Mouse (Mus musculus): ENCODE measurements at regions not wholly inside any gene's neighbourhood (a gene's known extent, or its start where the extent isn't known, plus 50 kb on each side); places are given as distances from the start of the nearest gene placed in this dataset.

- in situ Hi-C loops (cut with MboI; ENCODE audit: unreplicated experiment in 2 of 2): loop anchor here (10.0 kb wide), 5 partner anchors 715 to 1965 kb away; partner anchors contain the start of gene Rfpl4b (in 1 of the 2)
Measured at GRCm38 (mm10) chr10:37079535-37079934, 59.2 kb downstream of the Marcks start.

DNA sequence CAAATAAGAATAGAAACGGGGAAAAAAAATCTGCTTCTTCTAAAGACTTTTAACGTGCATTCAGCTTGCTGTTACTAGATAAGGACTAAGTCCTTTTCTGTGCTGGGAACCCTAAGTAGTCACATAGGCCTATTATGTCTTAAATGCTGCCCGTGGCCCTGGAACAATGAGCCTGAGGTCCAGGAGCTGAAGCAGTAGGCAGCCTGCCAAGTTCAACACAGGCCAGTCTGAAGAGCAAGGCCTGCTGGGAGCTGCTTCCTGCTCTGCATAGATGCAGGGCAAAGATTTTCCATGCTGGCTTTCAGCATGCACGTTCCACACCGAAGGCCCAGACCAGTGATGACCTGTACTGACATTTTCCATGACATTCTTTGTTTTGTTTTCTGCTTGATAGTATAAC lies 60.3 kb downstream of the Marcks start:
- in situ Hi-C loops (cut with MboI; ENCODE audit: unreplicated experiment in 2 of 2): loop anchor here (10.0 kb wide), 5 partner anchors 716 to 1966 kb away; partner anchors contain the start of gene Rfpl4b (in 1 of the 2)

DNA sequence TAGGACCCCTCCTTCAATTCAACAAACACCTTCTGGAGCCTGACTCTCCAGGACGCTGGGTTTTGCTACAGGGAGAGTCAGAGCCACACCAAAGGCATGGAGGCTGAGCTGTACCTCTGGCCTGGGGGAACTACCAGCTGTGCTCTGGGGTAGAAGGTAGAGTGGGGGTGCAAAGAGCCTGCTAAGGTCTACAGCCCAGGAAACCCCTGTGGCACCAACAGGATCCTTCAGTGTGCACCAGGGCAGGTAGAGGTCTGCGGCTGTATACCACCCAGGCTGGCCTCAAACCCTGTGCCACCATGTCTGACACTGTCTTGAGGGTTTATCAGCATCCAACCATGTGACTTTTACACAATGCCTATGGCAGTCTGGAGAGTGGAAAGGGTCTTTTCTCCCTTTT lies 61.0 kb downstream of the Marcks start:
- in situ Hi-C loops (cut with MboI; ENCODE audit: unreplicated experiment in 2 of 2): loop anchor here (10.0 kb wide), 5 partner anchors 717 to 1967 kb away; partner anchors contain the start of gene Rfpl4b (in 1 of the 2)

DNA sequence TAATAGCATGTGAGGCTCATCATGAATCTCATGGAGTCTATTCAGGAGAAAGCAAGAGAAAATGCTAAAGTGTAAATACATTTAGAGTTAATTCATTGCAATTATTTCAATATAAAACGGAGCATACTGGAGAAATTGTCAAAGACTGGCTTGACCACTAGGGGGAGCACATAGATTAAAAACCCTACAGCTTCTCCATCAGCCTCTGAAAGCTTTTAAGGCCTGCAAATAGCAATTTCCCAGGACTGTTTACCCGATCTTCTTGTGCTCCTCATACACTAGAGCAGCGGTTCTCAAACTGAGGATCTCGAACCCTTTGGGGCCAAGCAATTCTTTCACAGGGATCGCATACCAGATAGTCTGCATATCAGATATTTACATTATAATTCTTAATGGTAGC lies 65.9 kb downstream of the Marcks start:
- in situ Hi-C loops (cut with MboI; ENCODE audit: unreplicated experiment in 2 of 2): loop anchor here (5.0 to 25.0 kb wide), 8 partner anchors 722 to 1972 kb away; partner anchors contain the start of gene Rfpl4b (in 1 of the 2)

DNA sequence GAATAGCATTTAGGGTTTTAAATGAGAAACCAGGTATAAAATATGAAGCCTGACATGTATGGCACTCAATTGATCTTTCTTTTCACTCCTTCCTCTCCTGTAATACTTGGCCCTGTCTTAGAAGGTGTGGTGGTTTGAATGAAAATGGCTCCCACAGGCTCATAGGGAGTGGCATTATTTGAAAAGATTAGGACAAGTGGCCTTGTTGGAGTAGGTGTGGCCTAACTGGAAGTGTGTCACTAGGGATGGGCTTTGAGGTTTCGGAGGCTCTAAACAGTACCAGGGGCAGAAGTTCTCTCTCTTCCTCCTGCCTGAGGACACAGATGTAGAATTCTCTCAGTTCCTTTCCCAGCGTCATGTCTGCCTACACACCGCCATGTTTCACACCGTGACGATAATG lies 66.7 kb downstream of the Marcks start:
- in situ Hi-C loops (cut with MboI; ENCODE audit: unreplicated experiment in 2 of 2): loop anchor here (5.0 to 25.0 kb wide), 8 partner anchors 723 to 1973 kb away; partner anchors contain the start of gene Rfpl4b (in 1 of the 2)

- in situ Hi-C loops (cut with MboI; ENCODE audit: unreplicated experiment in 2 of 2): loop anchor here (5.0 to 25.0 kb wide), 8 partner anchors 723 to 1973 kb away; partner anchors contain the start of gene Rfpl4b (in 1 of the 2)
Measured at GRCm38 (mm10) chr10:37071420-37071819, 67.3 kb downstream of the Marcks start.
